Mouse (Mus musculus): ENCODE measurements around the gene Ece1. TPM values are rescaled to one million over a fixed set of nuclear protein-coding genes. Genes with fewer than 3 reads are reported as not detected.

Gene Ece1
- total RNA-seq, 2 experiments from 2014 or later: 82.0 to 87.9 TPM

DNA sequence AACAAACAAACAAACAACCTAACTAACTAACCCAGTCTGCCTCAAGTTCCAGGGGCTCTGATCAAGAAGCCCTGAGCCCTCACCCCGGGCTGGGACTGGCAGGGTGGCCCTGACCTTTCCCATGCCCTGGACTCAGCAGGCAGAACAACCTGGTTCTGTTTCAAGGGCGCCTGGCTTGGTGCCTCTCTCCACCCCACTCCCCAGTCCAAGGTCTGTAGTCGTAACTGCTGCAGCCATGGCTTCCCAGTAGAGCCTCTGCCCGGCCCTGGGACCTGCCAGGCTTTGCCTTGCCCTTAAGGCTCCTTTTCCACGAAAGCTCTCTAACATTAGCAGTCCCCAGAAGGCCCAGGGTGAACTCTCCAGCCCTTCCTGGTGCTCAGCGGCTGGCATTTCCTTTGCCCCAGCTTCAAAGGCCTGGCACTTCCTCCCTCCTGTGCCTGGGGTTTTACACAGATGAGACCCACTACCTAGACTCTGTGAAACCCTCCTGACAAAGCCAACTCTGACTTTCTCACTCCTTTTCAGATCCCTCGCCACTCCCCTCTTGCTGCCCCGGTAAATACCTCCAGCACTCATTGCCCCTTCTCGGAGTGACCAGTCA is 6.2 kb upstream of the Ece1 start:
- DNase-seq (ENCODE audit: low spot score in 2 of 2): no peak

DNA sequence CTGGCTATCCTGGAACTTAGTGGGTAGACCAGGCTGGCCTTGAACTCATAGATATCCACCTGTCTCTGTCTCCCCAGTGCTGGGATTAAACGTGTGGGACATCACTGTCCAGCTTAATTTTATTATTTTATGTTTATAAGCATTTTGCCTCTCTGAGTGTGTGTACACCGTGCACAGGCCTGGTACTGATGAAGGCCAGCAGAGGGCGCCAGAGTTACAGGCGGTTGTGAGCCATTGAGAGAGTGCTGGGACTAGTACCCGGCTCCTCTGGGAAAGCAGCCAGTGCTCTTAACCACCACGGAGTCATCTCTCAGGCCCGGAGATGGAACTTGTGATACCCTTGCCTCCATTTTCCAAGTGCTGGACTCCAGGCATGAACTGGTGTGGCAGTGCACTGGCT is 4.9 kb upstream of the Ece1 start:
- no peak for DNase-seq (ENCODE audit: low spot score in 2 of 2)

DNA sequence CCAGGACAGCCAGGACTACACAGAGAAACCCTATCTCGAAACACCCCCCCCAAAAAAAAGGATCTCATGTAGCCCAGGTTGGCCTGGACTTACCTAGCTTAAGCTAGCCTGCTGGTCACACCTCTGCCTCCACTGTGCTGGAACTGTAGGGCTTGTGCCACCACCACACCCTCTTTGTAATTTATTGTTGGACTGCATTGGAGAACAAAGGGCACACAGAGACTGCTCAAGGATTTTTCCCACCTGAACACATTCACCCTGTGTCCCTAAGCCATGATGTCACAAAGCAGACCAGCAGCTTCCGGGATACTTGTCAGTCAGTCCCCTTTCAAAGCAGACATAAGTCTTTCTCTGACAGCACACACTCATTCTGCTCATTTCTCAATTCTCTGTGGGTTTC is 3.7 kb upstream of the Ece1 start:
- DNase-seq (ENCODE audit: low spot score in 2 of 2): no peak

- no peak for DNase-seq (ENCODE audit: low spot score in 2 of 2)
Measured at GRCm38 (mm10) chr4:137861461-137862011, 501 bp upstream of the Ece1 start.

DNA sequence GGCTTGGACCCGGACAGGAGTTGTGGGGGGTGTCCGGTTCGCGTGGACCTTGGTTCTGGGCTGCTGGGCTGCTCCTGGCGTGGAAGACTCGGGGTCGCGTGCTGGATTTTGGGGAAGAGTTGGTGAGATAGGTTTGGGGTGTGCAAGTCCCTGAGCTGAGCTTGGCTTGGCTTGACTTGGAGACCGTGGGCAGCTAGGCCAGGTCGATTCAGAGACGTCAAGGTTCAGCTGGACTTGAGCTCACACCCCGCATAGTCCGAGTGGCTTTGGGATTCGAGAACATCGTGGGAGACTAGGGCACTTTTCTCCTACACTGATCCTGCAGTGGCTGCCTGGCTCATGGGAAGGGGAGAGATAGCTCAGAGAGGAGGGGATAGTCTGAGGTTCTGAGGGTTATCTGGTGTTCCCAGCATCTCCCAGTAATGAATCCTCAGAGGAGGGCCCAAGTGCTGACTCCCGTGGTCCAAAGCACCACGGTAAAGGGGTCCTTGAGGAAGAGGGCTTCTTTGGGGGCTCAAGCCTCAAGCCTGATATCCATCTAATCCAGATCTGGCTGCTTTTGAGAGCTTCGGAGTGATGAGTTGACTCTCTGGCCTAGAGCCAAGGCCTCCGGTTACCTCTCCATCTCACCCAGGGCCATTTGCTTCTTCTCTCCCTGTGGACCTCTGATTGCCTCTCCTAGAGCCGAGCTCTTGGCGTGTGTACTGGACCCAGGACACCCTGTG is 641 bp downstream of the Ece1 start:
- DNase-seq (ENCODE audit: low spot score in 2 of 2): no peak

- DNase-seq (ENCODE audit: low spot score in 2 of 2): no peak
Measured at GRCm38 (mm10) chr4:137864031-137864430, 2.0 kb downstream of the Ece1 start.

GRCm38 (mm10) chr4:137864769-137865168 is 2.7 kb downstream of the Ece1 start:
- peak; percentile 50 to 61 for DNase-seq (ENCODE audit: low spot score in 2 of 2)

DNA sequence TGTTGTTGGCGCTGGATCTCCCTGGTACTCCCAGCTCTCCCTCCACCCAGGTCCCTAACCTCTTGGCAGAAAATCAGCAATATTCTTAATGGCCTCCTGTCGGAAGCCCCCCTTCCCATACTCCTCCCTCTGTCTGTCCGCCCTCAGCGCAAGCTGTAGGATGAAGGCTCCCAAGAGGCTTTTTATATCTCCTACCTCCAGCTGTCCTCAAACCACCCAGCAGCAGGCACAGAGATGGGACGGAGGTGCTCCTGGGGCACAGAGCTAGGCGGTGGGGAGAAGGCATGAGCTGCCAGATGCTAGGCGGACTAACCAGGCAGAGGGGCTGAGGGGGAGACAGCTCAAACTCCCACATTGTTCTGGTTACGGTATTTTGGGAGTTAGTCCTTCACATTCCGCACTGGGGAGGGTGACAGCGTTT is 3.2 kb downstream of the Ece1 start:
- DNase-seq (ENCODE audit: low spot score in 2 of 2): peak; percentile 49 to 71

- DNase-seq (ENCODE audit: low spot score in 2 of 2): no peak
Measured at GRCm38 (mm10) chr4:137866206-137866863, 4.3 kb downstream of the Ece1 start.

GRCm38 (mm10) chr4:137867225-137867624 is 5.2 kb downstream of the Ece1 start:
- DNase-seq (ENCODE audit: low spot score in 2 of 2): no peak

GRCm38 (mm10) chr4:137867675-137868257 is 5.7 kb downstream of the Ece1 start:
- no peak for DNase-seq (ENCODE audit: low spot score in 2 of 2)

DNA sequence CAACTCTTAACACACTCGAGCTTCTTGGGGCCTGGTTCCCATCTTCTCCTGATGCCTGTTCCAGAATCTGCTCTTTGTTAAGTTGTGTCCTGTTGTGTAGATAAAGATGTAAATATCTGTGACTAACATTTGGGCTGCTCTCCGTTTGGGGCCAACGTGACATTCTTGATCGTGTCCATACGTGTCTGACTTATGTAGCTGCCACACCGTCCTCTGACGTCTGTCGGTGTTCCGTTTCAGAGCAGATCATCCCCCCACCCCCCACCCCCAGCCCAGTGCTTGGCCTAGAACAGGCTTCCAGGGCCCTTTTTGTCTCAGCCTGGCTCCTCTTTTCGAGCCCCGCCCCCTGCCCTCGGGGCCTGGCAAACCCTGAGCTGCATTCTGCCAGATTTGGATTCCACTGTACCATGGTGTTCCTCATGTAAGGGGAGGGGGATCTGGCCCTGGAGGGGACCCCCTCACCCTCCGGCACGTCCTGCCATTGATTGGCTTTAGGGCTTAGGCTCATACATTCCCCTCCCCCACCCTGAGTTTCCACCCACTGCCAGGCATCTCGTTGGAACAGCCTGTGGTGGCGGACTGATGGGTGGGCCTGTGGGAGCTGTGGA is 7.7 kb downstream of the Ece1 start:
- no peak for DNase-seq (ENCODE audit: low spot score in 2 of 2)

GRCm38 (mm10) chr4:137870979-137871378 is 8.9 kb downstream of the Ece1 start:
- DNase-seq (ENCODE audit: low spot score in 2 of 2): no peak

DNA sequence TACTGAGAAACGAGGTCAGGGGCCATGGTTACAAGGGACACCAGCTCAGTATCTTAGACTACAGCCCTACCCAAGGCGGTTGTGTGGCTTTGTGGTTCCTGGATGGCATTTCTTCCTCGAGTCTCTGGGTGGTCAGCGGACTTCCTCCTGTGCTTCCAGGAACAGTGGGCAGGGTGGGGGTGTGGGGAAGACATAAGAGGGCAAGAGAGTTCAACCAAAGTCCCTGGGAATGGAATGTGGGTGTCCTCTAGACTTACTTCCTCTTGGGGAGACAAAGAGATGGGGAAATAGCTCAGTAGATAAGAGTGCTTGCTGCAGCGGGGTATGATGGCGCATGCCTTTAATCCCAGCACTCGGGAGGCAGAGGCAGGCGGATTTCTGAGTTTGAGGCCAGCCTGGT is 9.4 kb downstream of the Ece1 start:
- DNase-seq (ENCODE audit: low spot score in 2 of 2): no peak

DNA sequence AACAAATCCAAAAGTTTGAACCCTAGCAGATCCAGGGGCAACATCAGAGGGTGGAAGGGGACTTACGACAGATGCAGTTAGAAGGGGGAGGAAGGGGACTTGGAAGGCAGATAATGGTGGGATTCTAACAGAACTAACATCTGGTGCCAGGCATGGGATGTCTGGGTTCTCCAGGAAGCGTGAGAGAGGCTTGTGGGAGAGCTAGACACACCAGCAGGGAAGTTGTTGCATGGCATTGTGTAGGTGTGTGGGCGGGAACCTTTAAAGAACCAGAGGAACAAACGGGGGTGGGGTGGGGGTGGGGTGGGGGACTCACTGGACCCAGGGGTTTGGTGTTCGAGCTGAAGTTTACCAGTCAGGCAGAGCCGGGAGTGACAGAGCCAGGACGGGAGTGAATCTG is 12.3 kb downstream of the Ece1 start:
- no peak for DNase-seq (ENCODE audit: low spot score in 2 of 2)

DNA sequence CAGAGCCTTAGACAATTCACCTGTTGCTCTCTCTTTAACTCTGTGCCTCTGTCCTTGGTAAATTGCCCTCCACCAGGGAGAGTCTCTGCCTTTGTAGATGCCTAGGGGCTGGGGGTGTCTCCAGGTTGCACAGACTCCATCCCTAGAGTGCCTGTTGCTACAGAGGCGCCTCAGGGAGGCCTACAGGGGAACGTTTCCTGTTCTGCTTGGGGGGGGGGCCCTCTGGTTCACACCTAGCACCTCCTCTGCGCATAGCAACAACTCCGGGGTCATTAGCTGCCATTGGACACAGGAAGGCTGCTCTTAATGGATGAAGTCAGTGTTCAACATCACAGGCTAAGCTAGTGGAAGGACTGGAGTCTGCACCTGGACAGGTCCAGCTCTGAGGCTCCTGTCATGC is 12.8 kb downstream of the Ece1 start:
- DNase-seq (ENCODE audit: low spot score in 2 of 2): no peak

GRCm38 (mm10) chr4:137875466-137876092 is 13.5 kb downstream of the Ece1 start:
- DNase-seq (ENCODE audit: low spot score in 2 of 2): no peak

DNA sequence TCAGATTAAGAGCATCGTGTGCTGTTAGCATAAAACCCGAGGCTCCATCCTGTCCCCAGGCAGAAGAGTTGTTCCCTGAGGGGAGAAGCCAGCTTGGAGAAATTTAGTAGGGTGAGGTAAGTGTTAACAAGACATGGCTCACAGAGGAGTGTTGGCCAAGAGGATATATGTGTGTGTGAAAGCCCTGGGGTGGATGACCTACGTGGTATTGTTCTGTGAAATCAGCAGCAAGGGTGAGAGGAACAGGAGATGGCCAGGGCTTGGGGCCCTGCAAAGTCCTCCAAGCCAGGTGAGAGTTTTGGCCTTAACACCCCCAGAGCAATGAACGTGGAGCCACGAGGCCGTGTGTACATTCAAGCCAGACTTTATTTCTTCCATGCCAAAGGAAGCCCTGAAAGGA is 14.8 kb downstream of the Ece1 start:
- DNase-seq (ENCODE audit: low spot score in 2 of 2): no peak

DNA sequence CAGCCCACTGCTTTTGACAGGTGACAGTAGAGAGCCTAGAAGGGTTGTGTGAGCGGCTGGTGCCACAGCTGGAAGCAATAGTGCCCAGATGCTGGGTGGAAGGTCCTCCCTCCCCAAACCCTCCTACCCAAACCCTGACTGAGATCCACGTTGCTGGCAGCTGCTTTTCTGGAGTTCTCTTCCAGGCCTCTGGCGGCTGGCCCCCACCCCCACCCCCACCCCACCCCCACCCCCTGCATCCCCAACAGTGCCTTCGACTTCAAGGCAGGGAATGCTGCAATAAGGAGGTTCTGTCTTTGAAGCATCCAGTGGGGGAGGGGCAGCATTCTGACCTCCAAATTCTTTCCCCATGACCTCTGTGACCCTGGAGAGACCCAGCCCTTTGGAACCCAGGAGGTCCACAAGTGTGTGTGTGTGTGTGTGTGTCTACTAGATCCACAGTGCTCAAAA is 15.4 kb downstream of the Ece1 start:
- DNase-seq (ENCODE audit: low spot score in 2 of 2): no peak

DNA sequence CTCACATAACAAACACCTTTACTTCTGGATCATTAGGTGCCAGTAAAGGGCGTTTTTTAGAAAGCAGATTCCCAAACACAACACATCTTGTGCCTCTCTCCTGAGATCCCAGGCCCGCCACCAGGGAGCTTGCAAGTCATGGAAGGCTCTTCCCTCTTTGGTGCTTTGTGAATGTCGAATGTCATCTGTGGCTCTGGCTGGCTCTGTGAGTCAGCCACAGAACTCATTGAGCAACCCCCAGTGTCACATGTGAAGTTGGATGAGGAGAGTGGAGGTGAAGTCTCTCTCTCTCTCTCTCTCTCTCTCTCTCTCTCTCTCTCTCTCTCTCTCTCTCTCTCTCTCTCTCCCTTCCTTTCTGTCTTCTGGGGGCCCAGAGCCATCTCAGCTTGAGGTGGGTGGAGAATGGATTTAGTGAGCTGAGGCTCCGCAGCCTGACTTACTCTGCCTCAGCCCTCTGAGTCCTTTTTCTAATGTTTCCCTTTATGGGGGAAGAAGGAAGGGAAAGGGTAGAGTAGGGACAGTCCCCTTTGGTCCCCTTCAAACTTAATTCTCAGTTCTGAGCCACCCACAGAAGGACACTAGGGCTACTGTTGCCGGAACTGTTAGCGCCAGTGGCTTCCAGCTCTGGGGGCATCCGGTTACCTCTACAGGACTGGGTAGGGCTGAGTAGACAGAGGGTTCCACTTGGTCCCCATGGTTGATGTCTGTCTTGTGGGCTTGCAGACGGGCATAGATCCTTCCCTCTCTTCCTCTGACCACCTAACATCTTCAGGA is 17.5 kb downstream of the Ece1 start:
- no peak for DNase-seq (ENCODE audit: low spot score in 2 of 2)

Measured in left cerebral cortex, adult 18-20 months (tissue).